Mouse (Mus musculus): ENCODE measurements around the gene Rpl36a.

The Rpl36a gene

DNA sequence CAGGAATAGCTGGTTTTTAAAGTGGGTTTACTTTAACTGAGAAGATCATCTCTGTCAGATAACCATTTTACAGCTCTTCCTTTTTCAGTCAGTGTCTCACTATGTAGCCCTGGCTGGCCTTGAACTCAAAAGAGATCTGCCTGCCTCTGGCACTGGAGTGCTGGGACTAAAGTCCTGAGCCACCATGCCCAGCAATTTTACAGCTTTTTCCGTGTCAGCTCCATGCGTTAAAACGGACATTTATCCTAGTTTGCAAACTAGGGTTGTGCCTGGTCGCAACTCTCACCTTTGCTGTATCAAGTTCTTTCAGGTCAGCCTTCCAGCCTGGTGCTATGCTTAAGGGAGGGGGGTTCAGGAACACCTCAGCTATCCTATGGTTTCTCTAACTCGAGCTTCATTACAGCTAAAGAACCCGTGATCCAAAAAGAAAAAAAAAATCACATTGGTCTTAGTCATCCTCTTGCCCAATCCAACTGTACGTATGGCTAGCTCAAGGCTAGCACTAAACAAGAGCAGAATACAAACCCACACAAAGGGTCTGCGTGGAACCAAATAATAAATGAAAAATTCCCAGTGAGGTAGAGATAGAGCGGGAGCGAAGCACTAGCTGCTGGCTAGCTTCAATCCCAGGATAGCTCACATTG, 14.6 kb downstream of the Rpl36a start:
- no peak for DNase-seq (ENCODE audit: low spot score)

DNA sequence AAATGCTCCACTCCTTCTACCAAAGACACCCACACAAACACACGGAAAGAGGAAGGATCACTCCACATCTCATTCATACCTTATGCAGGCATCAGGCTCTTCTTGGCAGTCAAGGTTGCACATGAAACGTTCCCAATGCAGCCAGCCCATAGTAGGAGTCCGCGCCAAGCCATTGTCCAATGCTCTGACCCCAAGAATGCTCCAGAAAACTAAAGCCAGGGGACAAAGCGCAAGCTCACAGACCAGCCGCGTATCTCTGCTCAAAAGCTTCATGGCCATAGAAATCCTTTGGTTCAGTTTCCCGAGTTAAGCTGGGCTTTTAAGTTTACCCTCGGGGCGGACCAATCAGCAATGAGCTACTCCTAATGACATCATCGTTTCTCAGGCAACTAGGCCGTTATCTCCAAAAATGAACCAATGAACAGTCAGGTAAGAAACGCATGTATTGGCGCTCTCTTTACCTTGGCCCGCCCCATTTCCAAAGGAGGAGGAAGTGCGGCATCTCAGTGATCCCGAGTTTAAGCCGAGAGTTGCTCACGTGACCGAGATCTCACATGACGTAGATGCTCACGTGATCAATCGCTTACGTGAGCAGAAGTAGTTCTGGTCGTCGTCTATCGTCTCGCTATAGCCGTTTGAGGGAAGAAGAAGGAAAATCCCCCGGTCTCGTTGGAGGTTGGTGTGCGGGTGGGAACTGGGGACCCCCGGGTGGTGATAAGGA, 15.4 kb downstream of the Rpl36a start, which contains the start of the genes Gla and Hnrnph2:
Gla (minus strand) TSS at position 467 of the 721 bp plus-strand sequence.
Hnrnph2 (plus strand) TSS at position 521 of the 721 bp plus-strand sequence.
- peak; percentile 88 for DNase-seq (ENCODE audit: low spot score)

DNA sequence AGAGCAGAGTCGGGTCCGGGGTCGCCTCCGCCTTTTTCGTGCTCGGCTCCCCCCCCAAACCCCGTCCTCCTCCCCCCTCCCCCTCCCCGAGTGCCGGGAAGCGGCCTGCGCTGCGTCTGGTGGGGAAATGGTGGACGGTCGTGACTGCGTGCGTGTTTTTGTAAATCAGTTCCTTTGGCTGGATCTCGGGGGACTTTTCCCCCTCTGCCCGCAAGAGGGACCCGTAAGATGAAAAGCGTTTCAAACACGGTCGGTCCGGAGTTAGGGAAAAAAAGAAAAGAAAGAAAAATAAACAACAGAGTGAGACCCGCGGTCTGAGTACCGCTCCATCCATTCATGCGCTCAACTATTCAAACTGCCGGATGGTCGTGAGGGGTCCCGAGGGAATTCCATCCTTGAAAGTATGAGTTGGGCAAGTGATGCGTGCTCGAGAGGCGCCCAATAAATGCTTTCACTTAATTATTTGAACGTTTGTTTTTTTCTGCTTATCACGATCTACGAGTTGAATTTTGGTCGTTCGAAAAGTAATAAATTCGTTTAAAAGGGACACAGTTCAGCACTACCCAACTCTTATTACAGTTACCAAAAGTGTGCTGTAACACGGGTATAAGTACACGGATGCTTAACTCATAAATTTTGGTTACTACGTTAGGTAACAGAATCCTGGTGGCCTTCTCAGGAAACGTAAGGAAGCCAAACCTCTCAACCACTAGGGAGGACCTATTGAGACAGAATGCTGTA, 16.1 kb downstream of the Rpl36a start:
- DNase-seq (ENCODE audit: low spot score) = no peak

DNA sequence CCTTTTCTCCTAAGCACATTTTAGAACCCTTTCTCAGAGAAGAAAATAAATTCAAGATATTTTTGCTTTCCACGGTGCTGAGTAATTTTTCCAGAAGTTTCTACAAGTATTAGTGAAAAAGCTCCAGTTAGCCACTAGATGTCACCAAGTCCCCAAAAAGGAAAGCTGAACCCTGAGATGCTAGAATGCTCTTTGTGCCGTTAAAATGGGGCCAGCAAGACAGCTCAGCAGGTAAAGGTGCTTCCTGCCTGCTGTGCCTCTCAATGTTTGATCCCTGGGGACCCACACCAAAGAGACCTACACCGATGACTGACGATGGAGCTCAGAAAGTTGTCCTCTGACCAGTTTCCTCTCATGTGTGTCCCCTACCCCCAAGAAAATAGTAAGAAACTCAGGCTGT, 24.0 kb downstream of the Rpl36a start:
- DNase-seq (ENCODE audit: low spot score) = no peak

DNA sequence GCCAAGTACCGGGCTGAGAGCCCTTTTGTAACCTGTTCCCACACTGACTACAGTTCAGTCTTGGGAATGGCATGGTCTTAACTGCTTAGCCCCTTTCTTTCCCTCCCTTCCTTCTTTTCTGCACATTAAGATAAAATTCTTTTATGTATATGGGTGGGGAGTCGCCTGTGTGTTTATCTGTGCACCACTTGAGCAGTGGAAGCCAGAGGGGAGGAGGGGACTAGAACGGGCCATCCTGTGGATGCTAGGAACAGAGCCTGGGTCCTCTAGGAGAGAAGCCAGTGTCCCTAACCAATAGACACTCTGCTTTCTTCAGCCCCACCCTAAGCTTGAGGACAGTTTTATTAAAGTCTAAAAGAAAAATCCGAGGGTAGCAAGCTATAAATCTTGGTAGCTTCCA, 25.5 kb downstream of the Rpl36a start:
- no peak for DNase-seq (ENCODE audit: low spot score)

DNA sequence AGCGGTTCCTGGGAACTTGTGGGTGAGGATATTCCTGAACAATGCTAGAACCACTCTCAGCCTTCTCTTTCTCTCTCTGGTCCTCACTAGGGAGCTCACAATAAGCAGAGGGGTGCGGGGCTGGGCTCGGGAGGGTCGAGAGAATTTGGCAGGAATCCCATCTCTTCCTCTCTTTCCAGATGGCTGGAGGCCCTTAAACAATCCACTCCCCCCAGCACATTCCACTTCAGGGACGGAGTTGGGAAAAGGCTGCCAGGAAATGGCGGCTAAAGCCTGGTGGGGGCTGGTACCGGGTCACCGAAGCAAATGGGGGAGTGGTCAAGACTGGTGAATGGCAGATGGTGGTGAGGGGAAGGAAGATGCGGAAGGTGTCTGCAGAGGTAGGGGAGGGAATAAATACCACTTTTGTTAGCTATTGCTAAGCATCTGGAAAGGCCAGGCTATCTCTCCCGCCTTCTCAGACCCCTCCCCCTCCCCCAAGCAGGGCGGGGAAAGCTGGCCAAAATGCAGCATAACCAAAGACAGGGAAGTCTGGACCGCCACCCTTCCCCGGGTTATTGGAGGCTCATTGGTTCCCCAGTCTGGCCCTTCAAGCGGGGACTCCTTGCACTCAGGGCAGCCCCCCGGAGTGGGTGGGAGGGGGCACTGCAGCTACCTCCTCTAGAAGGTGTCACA, 27.0 kb downstream of the Rpl36a start:
- DNase-seq (ENCODE audit: low spot score) = peak; percentile 40

DNA sequence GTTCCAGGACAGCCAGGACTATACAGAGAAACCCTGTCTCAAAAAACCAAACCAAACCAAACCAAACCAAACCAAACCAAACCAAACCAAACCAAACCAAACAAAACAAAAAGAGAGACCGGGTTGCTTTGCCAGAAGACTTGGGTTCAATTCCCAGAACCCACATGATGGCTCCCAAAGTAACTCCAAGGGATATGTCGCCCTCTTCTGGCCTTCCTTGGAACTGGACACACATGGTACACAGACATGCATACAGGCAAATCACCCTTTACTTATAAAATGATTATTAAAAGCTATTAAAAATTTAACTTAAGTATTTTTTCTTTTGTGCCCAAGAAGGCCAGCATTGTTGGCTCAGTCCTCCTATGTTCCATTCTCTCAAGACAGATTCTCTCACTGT, 28.9 kb downstream of the Rpl36a start:
- DNase-seq (ENCODE audit: low spot score) = no peak

DNA sequence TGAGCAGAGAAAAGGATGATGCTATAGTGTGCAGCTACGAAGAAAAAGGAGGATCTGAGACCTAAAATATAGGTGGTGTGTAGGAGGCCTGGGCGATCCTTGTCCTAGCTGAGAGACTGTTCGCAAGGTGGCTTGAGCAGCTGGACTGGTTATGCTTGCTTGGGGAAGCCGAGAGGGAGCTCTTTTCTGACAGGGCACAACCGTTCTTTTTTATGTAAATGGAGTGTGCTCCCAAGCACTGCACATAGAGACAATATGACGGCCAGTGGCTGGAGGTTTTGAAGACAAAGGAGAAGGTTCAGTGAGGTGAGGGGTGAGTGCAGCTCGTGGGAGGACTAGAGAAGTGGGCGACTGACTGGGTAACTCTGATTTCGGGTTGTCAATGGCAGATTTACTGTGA, 34.2 kb downstream of the Rpl36a start:
- no peak for DNase-seq (ENCODE audit: low spot score)

DNA sequence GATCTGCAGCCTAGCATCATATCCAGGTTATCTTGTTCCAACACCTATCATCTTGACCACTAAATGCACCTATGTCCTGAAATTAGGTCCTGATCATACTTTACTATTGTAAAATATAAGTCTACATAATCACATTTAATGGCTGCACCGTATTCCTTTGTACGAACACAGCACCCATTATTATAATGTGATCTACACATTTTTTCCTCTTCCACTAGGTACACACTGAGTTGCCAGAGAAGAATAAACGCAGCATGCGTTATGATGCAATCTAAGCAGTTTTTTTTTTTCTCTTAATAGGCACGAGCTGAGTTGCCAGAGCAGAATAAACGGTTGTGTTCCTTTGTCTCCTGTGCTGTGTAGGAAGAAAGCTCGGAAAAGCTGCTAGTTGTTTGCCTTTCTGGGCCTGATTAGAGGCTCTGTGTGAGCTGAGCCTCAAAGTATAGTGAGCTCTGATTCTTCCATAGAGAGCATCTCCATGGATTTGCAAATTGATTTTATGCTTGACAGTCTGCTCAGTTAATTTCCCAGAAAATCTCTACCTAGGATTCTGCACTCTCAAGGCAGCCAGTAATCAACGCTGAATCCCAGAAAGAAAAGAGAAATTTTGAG, 34.9 kb downstream of the Rpl36a start:
- no peak for DNase-seq (ENCODE audit: low spot score)

DNA sequence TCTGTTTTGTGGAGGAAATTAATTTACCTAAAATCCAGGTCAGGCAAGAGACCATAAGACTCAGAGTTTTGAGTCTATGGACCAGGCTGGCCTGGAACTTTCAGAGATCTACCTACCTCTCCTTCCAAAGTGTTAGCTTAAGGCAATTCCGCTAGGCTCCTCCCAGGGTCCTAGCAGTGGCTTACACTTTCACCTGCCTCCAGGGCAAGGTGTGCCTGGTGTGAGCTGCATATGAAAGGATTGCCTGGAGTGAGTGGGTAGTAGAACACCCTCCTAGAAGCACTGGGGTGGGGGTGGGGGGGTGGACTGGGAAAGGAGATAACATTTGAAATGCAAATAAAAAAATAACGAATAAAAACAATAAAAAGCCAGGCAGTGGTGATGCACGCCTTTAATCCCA, 36.2 kb downstream of the Rpl36a start:
- no peak for DNase-seq (ENCODE audit: low spot score)

DNA sequence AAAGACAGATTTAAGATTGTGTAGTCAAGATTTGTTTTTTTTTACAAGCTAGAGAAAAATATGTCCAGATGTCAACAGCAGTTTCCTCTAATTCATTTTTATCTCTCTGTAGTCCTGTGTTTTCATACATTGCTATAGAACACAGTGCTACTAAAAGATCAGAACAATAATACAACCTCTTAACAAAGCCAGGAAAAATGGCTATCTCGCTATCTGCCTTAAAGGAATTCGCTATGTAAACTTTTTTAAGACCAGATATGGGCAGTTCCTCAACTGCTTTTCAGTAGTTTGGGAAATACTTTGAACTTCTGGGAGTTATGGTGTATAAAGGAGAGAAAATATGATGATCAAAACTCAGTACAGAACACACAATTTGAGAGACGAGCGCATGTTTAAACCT, 37.9 kb downstream of the Rpl36a start:
- DNase-seq (ENCODE audit: low spot score) = no peak

DNA sequence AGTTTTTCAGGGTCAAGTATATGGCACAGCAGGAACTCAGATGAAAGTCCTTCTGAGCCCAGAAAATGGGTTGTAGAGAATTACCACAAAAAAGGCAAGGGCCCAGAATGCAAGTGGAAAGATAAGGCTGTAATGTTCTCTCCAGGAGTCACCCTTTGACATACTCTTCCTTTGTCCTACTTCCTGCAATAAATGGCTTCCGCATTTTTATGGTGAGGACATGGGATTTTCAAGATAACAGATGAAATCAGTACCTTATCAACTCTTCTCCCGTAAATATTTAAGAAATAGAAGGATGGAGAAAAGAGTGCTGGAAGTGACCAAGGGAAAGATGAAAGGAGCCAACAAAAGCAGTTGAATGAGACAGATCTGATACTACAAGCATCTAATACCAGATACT, 42.7 kb downstream of the Rpl36a start:
- DNase-seq (ENCODE audit: low spot score) = no peak

DNA sequence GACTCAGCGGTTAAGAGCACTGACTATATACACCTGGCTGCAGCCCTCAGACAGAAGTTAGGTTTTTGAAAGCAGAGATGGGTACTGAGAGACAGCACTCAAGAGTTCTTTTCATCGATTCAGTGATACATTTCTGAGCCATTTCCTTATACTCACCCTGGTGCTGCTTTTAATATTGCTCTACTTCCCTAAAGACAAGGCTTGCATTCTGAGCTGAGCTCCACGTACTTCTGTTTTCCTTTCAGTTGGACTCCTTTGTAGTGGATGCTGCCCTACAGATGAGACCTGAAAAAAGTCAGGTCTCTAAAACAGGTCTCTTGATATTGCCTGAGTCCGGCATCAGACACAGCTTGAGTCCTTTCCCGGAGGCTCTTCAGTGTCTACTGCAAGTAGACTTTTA, 47.3 kb downstream of the Rpl36a start:
- DNase-seq (ENCODE audit: low spot score) = no peak

DNA sequence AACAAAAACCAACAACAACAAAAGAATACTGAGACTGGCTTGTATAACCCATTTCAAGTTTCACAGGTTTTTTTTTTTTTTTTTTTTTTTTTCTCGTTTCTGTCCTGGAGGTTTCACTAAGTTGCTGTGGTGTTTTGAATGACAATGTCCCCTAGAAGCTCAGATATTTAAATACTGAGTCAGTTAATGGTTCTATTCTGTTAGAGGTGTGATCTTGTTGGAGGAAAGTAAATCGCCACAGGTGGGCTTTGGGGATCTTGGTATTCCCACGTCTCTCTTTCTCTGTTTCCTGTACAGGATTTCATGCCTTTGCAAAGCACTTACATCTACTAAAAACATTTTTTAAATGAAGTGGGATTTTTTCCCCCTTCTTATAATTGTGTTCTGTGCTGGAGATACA, 49.7 kb downstream of the Rpl36a start:
- DNase-seq (ENCODE audit: low spot score) = no peak

DNA sequence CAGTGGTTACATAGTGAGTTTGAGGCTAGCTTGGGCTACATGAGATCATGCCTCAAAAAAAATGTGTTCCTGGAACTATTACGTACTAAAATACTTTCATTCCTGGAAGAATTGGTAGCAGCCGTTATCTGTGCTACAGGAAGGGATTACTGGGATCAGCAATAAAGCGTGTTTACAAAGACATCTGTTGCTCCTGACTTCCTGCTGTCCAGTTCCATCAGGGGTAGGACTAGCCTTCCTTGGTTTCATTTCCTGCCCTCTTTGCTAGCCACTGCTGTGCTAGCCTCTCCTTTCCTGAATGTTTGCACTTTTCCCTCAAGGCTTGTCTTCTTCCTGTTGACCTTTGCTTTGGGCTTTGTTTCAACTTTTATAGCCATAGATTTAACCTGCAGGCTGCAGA, 50.4 kb downstream of the Rpl36a start:
- DNase-seq (ENCODE audit: low spot score) = no peak

All from urinary bladder, postnatal 14 days (tissue).